Mouse (Mus musculus): ENCODE measurements around the gene Arhgef1. TPM values are rescaled to one million over a fixed set of nuclear protein-coding genes. Genes with fewer than 3 reads are reported as not detected.

The Arhgef1 gene
- polyA plus RNA-seq, 1 experiment from 2014 or later = 59.2 TPM

- ATAC-seq = no peak
- Histone ChIP-seq H3K4me1 (replicated peaks) (peaks cover 30% of the 10 kb centered on the region), H3K27ac (no peak overlapping the region), H3K4me3 (replicated peaks) (no peak overlapping the region), H3K9ac (replicated peaks) (no peak overlapping the region), H3K9me3 (no peaks in the 10 kb centered on the region), H3K4me2 (replicated peaks) (no peak overlapping the region), H3K36me3 (peaks cover 20% of the 10 kb centered on the region), H3K27me3 (no peaks in the 10 kb centered on the region)
- 95% methylated on average over 9 of the region's 9 CpGs for WGBS
Measured at GRCm38 (mm10) chr7:24882416-24883199, 20.1 kb upstream of the Arhgef1 start.

- peaks cover 35% of the 10 kb centered on the region for H3K36me3 ChIP-seq
- peak within 1 kb of the TSS; percentile 92 for H3K4me2 ChIP-seq (replicated peaks)
- peak within 1 kb of the TSS; percentile 97 for H3K4me3 ChIP-seq (replicated peaks)
- ATAC-seq = peak; percentile 94
- H3K27ac ChIP-seq = peak within 1 kb of the TSS; percentile 82
- no peaks in the 10 kb centered on the region for H3K9me3 ChIP-seq
- no peaks in the 10 kb centered on the region for H3K27me3 ChIP-seq
- under 1% methylated on average over 55 of the region's 57 CpGs for WGBS
- peak within 1 kb of the TSS; percentile 100 for H3K9ac ChIP-seq (replicated peaks)
- peaks cover 33% of the 10 kb centered on the region for H3K4me1 ChIP-seq (replicated peaks)
Measured at GRCm38 (mm10) chr7:24883896-24884692, 18.6 kb upstream of the Arhgef1 start, which contains the start of gene Rps19. Rps19 (plus strand) TSS chr7:24884371.

GRCm38 (mm10) chr7:24884693-24885291 is 17.9 kb upstream of the Arhgef1 start:
- under 1% methylated on average over 47 of the region's 47 CpGs for WGBS
- no peak; the same call in 1 of the 2 replicates for ATAC-seq
- peaks cover 42% of the 10 kb centered on the region for H3K36me3 ChIP-seq

GRCm38 (mm10) chr7:24885468-24886307 is 17.0 kb upstream of the Arhgef1 start:
- Histone ChIP-seq H3K9ac (replicated peaks) (peak overlapping the region; percentile 100), H3K36me3 (peaks cover 48% of the 10 kb centered on the region), H3K4me1 (replicated peaks) (peaks cover 31% of the 10 kb centered on the region), H3K27ac (no peak overlapping the region), H3K9me3 (no peaks in the 10 kb centered on the region), H3K27me3 (no peaks in the 10 kb centered on the region), H3K4me3 (replicated peaks) (peak overlapping the region; percentile 97), H3K4me2 (replicated peaks) (peak overlapping the region; percentile 92)
- no peak for ATAC-seq
- WGBS = 52% methylated on average over 12 of the region's 12 CpGs

More at GRCm38 (mm10) chr7:24884693-24885291, 17.9 kb upstream of the Arhgef1 start:
- no peaks in the 10 kb centered on the region for H3K27me3 ChIP-seq
- H3K27ac ChIP-seq = peak overlapping the region; percentile 82
- peaks cover 31% of the 10 kb centered on the region for H3K4me1 ChIP-seq (replicated peaks)
- H3K9ac ChIP-seq (replicated peaks) = peak overlapping the region; percentile 100
- no peaks in the 10 kb centered on the region for H3K9me3 ChIP-seq
- peak overlapping the region; percentile 92 for H3K4me2 ChIP-seq (replicated peaks)
- H3K4me3 ChIP-seq (replicated peaks) = peak overlapping the region; percentile 97

GRCm38 (mm10) chr7:24886308-24886633 is 16.4 kb upstream of the Arhgef1 start:
- Histone ChIP-seq H3K36me3 (peaks cover 52% of the 10 kb centered on the region), H3K4me3 (replicated peaks) (peak overlapping the region; percentile 97), H3K9ac (replicated peaks) (peak overlapping the region; percentile 100), H3K27ac (no peak overlapping the region), H3K4me1 (replicated peaks) (peaks cover 31% of the 10 kb centered on the region), H3K9me3 (no peaks in the 10 kb centered on the region), H3K4me2 (replicated peaks) (peak overlapping the region; percentile 92), H3K27me3 (no peaks in the 10 kb centered on the region)
- WGBS = 79% methylated on average over 4 of the region's 4 CpGs
- no peak for ATAC-seq

- H3K4me3 ChIP-seq (replicated peaks) = no peak overlapping the region
- ATAC-seq = no peak
- peak overlapping the region; percentile 100 for H3K9ac ChIP-seq (replicated peaks)
- H3K36me3 ChIP-seq = peaks cover 54% of the 10 kb centered on the region
- WGBS = 85% methylated on average over 4 of the region's 4 CpGs
- no peak overlapping the region for H3K4me2 ChIP-seq (replicated peaks)
- H3K4me1 ChIP-seq (replicated peaks) = peaks cover 31% of the 10 kb centered on the region
- H3K27me3 ChIP-seq = no peaks in the 10 kb centered on the region
- no peaks in the 10 kb centered on the region for H3K9me3 ChIP-seq
- no peak overlapping the region for H3K27ac ChIP-seq
Measured at GRCm38 (mm10) chr7:24887096-24887495, 15.6 kb upstream of the Arhgef1 start.

- 0 out of 2 replicates have a peak, but pooled peaks have one; percentile 5 for ATAC-seq
- no peaks in the 10 kb centered on the region for H3K9me3 ChIP-seq
- no peaks in the 10 kb centered on the region for H3K27me3 ChIP-seq
- H3K4me2 ChIP-seq (replicated peaks) = no peak overlapping the region
- 77% methylated on average over 6 of the region's 6 CpGs for WGBS
- H3K4me3 ChIP-seq (replicated peaks) = no peak overlapping the region
- peak overlapping the region; percentile 21; the same call in 1 of the 2 replicates for H3K27ac ChIP-seq
- peaks cover 31% of the 10 kb centered on the region for H3K4me1 ChIP-seq (replicated peaks)
- no peak overlapping the region for H3K9ac ChIP-seq (replicated peaks)
- peaks cover 54% of the 10 kb centered on the region for H3K36me3 ChIP-seq
Measured at GRCm38 (mm10) chr7:24889431-24890220, 13.1 kb upstream of the Arhgef1 start.

- no peak overlapping the region for H3K4me3 ChIP-seq (replicated peaks)
- no peaks in the 10 kb centered on the region for H3K27me3 ChIP-seq
- H3K36me3 ChIP-seq = peaks cover 54% of the 10 kb centered on the region
- H3K27ac ChIP-seq = 0 out of 2 replicates have a peak overlapping the region, but pooled peaks have one; percentile 21
- H3K9me3 ChIP-seq = no peaks in the 10 kb centered on the region
- no peak overlapping the region for H3K9ac ChIP-seq (replicated peaks)
- H3K4me2 ChIP-seq (replicated peaks) = no peak overlapping the region
- H3K4me1 ChIP-seq (replicated peaks) = peaks cover 24% of the 10 kb centered on the region
- ATAC-seq = peak; percentile 66
- WGBS = 33% methylated on average over 10 of the region's 10 CpGs
Measured at GRCm38 (mm10) chr7:24890281-24891216, 12.2 kb upstream of the Arhgef1 start.

GRCm38 (mm10) chr7:24891241-24892124 is 11.2 kb upstream of the Arhgef1 start:
- H3K27ac ChIP-seq = no peak overlapping the region
- H3K4me3 ChIP-seq (replicated peaks) = no peak overlapping the region
- no peaks in the 10 kb centered on the region for H3K27me3 ChIP-seq
- H3K4me2 ChIP-seq (replicated peaks) = no peak overlapping the region
- H3K36me3 ChIP-seq = peaks cover 45% of the 10 kb centered on the region
- WGBS = 76% methylated on average over 3 of the region's 3 CpGs
- no peak for ATAC-seq
- no peak overlapping the region for H3K9ac ChIP-seq (replicated peaks)
- H3K4me1 ChIP-seq (replicated peaks) = peaks cover 15% of the 10 kb centered on the region
- no peaks in the 10 kb centered on the region for H3K9me3 ChIP-seq
